Mouse (Mus musculus): ENCODE measurements at regions not wholly inside any gene's neighbourhood (a gene's known extent, or its start where the extent isn't known, plus 50 kb on each side); places are given as distances from the start of the nearest gene placed in this dataset.

DNA sequence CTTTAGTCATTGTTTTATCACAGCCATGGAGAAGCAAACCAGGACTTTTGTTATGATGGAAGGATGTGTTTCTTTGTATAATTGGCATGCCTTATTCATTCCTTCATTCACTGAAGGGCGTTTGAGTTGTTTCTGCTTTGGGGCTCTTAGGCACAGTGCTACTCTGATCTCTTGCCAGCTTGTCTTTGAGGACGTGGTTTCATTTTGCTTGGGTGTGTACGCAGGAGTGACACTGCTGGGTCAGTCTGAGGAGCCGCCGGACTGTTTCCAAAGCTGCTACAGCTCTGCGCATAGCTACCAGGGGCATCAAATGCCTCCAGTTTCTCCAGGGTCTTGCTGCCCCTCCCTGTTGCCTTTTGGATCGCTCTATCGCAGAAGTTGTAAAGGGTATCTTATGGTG, 141.9 kb downstream of the 1500009L16Rik start:
- TF ChIP-seq POLR2A (IDR thresholded peaks at IDR 0.05; ENCODE audit: control insufficient read depth, extremely low read depth, insufficient read depth, low read length, poor library complexity) (no peak), CTCF (IDR thresholded peaks at IDR 0.05; ENCODE audit: borderline replicate concordance, control insufficient read depth, extremely low read depth, insufficient read depth, low read length, poor library complexity) (no peak)
- no peaks in the 10 kb centered on the region for H3K4me1 ChIP-seq (replicated peaks; ENCODE audit: control insufficient read depth, insufficient read depth, low read length)
- no peaks in the 10 kb centered on the region for H3K36me3 ChIP-seq (ENCODE audit: control insufficient read depth, insufficient read depth, low read length)
- no peak overlapping the region for H3K4me3 ChIP-seq (ENCODE audit: control insufficient read depth, insufficient read depth, low read length)
- H3K27me3 ChIP-seq (ENCODE audit: control insufficient read depth, insufficient read depth, low read length), result no peaks in the 10 kb centered on the region
- 73% methylated on average over 8 of the region's 8 CpGs for WGBS
- no peak for DNase-seq
- no peak overlapping the region for H3K27ac ChIP-seq (ENCODE audit: control insufficient read depth, insufficient read depth, low read length)

DNA sequence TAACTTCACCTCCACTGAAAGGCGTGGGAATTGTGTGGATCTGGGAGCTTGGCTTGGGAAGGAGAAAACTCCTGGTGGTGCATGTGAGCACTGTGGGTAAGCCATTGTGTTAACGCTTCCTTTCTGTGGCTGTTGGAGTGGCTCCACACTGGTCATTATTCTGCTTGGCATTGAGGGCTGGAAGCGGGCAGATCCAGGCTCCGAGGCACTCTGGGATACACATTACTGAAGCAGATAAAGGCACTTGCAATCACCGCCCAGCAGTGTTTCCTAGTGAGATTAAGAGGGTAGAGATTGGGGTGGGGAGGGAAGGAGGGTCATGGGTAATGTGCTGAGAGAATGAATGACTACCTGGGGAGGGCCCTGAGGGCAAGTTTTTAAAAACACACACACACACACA, 143.3 kb downstream of the 1500009L16Rik start:
- DNase-seq, result no peak
- no peak overlapping the region for H3K27ac ChIP-seq (ENCODE audit: control insufficient read depth, insufficient read depth, low read length)

DNA sequence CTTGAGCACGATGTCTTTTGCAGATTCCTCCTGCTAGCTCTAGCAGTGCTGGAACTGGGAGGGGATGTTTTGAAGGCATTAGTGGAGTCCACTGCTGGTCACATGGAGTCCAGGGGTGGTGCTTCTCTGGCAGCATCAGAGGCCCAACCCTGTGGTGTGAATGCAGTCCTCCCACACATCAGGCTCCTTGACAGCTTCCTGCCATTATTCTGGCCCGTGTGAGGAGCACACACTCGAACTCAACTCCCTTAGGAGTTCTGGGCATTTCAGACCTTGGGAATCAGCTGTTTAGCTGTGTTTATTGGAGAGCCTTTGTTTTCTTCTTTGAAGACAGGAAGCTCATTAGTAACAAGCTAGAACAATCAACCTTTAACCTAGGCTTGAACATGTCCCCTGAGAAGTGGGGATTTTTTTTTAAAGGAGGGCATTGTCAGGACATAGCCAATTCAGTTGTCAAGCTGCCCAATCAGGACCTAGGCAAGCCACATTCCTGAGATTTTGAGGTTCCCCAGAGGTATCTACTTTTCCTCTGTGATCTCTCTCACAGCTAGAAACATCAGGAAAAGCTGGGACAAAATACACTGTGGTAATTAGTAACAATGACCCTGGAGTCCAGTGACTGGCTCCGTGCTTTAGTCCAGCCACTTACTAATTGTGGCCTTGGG, 149.2 kb downstream of the 1500009L16Rik start:
- 68% methylated on average over 4 of the region's 4 CpGs for WGBS
- Histone ChIP-seq H3K27ac (ENCODE audit: control insufficient read depth, insufficient read depth, low read length) (no peak overlapping the region), H3K4me3 (ENCODE audit: control insufficient read depth, insufficient read depth, low read length) (no peak overlapping the region), H3K36me3 (ENCODE audit: control insufficient read depth, insufficient read depth, low read length) (no peaks in the 10 kb centered on the region), H3K27me3 (ENCODE audit: control insufficient read depth, insufficient read depth, low read length) (no peaks in the 10 kb centered on the region), H3K4me1 (replicated peaks; ENCODE audit: control insufficient read depth, insufficient read depth, low read length) (no peaks in the 10 kb centered on the region)
- no peak for TF ChIP-seq CTCF (IDR thresholded peaks at IDR 0.05; ENCODE audit: borderline replicate concordance, control insufficient read depth, extremely low read depth, insufficient read depth, low read length, poor library complexity)
- no peak for TF ChIP-seq POLR2A (IDR thresholded peaks at IDR 0.05; ENCODE audit: control insufficient read depth, extremely low read depth, insufficient read depth, low read length, poor library complexity)
- no peak for DNase-seq

More for the DNA sequence above, 143.3 kb downstream of the 1500009L16Rik start:
- Histone ChIP-seq H3K27me3 (ENCODE audit: control insufficient read depth, insufficient read depth, low read length) (no peaks in the 10 kb centered on the region), H3K4me1 (replicated peaks; ENCODE audit: control insufficient read depth, insufficient read depth, low read length) (no peaks in the 10 kb centered on the region), H3K4me3 (ENCODE audit: control insufficient read depth, insufficient read depth, low read length) (no peak overlapping the region), H3K36me3 (ENCODE audit: control insufficient read depth, insufficient read depth, low read length) (no peaks in the 10 kb centered on the region)
- TF ChIP-seq POLR2A (IDR thresholded peaks at IDR 0.05; ENCODE audit: control insufficient read depth, extremely low read depth, insufficient read depth, low read length, poor library complexity), result no peak
- no peak for TF ChIP-seq CTCF (IDR thresholded peaks at IDR 0.05; ENCODE audit: borderline replicate concordance, control insufficient read depth, extremely low read depth, insufficient read depth, low read length, poor library complexity)
- 47% methylated on average over 5 of the region's 5 CpGs for WGBS

DNA sequence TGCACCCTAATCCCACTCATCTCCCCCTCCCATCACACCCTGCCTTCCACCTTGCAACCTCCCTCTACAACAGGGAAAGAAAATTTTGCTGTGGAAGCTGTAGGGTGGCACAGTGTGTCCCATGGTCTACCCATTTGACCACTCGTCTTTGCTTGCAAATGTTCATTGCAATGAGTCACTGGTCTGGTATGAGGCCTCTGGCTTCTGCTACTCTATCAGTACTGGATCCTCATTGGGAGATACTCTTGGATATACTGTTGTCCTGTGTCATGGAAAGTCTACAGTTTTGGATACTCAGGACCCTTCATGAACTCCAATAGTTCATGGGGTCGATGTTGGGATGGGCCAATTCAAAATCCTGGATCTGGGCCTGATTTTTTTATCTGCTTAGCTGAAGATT, 156.1 kb downstream of the 1500009L16Rik start:
- 91% methylated on average over 2 of the region's 2 CpGs for WGBS
- H3K27ac ChIP-seq (ENCODE audit: control insufficient read depth, insufficient read depth, low read length), result no peak overlapping the region
- no peak for DNase-seq

DNA sequence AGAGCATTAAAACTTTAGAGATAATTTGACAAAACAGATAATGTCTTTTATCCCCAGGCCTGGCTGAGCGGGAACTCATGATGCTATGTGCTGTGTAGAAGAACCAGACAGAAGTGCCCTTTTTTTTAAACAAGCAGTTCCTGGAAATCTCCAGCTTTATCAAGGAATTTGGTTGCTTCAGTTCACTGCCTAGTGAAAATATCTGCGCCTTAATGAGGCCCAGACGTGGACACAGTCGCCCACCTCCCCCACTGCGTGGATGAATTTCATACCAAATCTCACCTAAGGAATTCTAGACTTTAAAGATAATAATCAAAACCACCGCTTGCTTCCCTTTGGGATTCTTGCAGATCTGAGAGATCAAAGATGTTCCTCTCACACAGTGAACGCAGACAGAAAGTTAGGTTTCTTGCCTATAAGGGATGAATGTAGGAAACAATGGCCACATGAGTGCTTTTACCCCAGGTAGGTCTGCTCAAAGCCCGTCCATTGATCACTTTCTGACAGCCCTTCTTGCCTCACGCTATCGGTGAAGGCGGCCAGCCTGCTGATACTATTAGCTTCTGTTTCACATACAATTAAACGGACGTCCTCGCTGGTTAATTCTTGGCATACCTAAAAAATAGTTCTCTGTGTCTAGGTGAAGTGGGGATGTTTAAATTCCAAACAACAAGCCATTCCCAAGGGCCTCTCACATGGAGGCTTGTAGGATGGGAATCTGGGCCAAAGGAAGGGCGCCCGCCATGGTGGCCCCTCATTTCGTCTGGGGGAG, 159.6 kb downstream of the 1500009L16Rik start:
- 94% methylated on average over 17 of the region's 17 CpGs for WGBS

More for the DNA sequence above, 156.1 kb downstream of the 1500009L16Rik start:
- no peak for TF ChIP-seq CTCF (IDR thresholded peaks at IDR 0.05; ENCODE audit: borderline replicate concordance, control insufficient read depth, extremely low read depth, insufficient read depth, low read length, poor library complexity)
- TF ChIP-seq POLR2A (IDR thresholded peaks at IDR 0.05; ENCODE audit: control insufficient read depth, extremely low read depth, insufficient read depth, low read length, poor library complexity), result no peak
- no peaks in the 10 kb centered on the region for H3K27me3 ChIP-seq (ENCODE audit: control insufficient read depth, insufficient read depth, low read length)
- H3K36me3 ChIP-seq (ENCODE audit: control insufficient read depth, insufficient read depth, low read length), result no peaks in the 10 kb centered on the region
- H3K4me1 ChIP-seq (replicated peaks; ENCODE audit: control insufficient read depth, insufficient read depth, low read length), result no peaks in the 10 kb centered on the region
- H3K4me3 ChIP-seq (ENCODE audit: control insufficient read depth, insufficient read depth, low read length), result no peak overlapping the region

DNA sequence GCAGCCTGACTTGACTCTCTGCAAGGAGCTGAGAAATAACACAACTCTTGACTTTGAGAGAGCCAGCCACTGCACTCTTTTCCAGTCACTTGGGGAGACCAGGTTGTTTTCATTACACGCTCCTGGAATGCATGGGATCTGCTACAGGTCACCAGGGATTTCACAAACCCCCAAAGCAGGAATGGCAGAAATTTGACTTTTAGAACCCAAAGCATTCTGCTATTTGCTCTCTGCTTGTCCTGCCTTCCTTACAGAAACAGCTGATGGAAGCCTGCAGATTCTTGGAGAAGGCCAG, 160.2 kb downstream of the 1500009L16Rik start:
- TF ChIP-seq CTCF (IDR thresholded peaks at IDR 0.05; ENCODE audit: borderline replicate concordance, control insufficient read depth, extremely low read depth, insufficient read depth, low read length, poor library complexity) (no peak), POLR2A (IDR thresholded peaks at IDR 0.05; ENCODE audit: control insufficient read depth, extremely low read depth, insufficient read depth, low read length, poor library complexity) (no peak)
- no peak for DNase-seq
- no peak overlapping the region for H3K4me3 ChIP-seq (ENCODE audit: control insufficient read depth, insufficient read depth, low read length)
- H3K36me3 ChIP-seq (ENCODE audit: control insufficient read depth, insufficient read depth, low read length), result no peaks in the 10 kb centered on the region
- no peaks in the 10 kb centered on the region for H3K4me1 ChIP-seq (replicated peaks; ENCODE audit: control insufficient read depth, insufficient read depth, low read length)
- 91% methylated on average over 1 of the region's 1 CpGs for WGBS
- no peak overlapping the region for H3K27ac ChIP-seq (ENCODE audit: control insufficient read depth, insufficient read depth, low read length)
- H3K27me3 ChIP-seq (ENCODE audit: control insufficient read depth, insufficient read depth, low read length), result no peaks in the 10 kb centered on the region

More for the DNA sequence above, 159.6 kb downstream of the 1500009L16Rik start:
- TF ChIP-seq POLR2A (IDR thresholded peaks at IDR 0.05; ENCODE audit: control insufficient read depth, extremely low read depth, insufficient read depth, low read length, poor library complexity) (no peak), CTCF (IDR thresholded peaks at IDR 0.05; ENCODE audit: borderline replicate concordance, control insufficient read depth, extremely low read depth, insufficient read depth, low read length, poor library complexity) (no peak)
- no peak for DNase-seq
- no peaks in the 10 kb centered on the region for H3K36me3 ChIP-seq (ENCODE audit: control insufficient read depth, insufficient read depth, low read length)
- no peaks in the 10 kb centered on the region for H3K4me1 ChIP-seq (replicated peaks; ENCODE audit: control insufficient read depth, insufficient read depth, low read length)
- H3K27ac ChIP-seq (ENCODE audit: control insufficient read depth, insufficient read depth, low read length), result no peak overlapping the region
- no peak overlapping the region for H3K4me3 ChIP-seq (ENCODE audit: control insufficient read depth, insufficient read depth, low read length)
- no peaks in the 10 kb centered on the region for H3K27me3 ChIP-seq (ENCODE audit: control insufficient read depth, insufficient read depth, low read length)

All from thymus, adult 2 months (tissue).